Mouse (Mus musculus): ENCODE measurements around the gene Scamp2.

DNA sequence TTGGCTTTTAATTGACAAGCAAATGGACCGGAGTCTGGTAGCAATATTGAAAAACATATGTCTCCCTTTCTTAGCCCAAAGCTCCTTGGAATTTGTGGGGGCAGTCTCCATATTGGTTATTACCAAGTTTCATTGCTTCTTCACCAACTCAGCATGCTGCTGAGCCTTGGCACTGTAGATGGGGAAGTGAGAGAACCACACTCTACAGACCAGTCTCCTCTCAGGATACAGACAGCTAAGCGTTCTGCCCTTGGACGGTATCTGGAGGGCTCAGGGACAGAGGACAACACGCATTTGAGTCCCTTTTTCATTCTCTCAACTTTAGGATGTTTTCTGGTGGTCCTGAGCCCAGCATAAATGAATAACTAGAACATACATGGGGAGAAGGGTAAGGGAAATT lies 2.1 kb upstream of the Scamp2 start:
- TF ChIP-seq CTCF (IDR thresholded peaks at IDR 0.05) (no peak), EP300 (IDR thresholded peaks at IDR 0.05) (no peak)

Data from lung, postnatal 0 days (tissue).